12 mouse cellular contexts compared by ENCODE assay signal in genomic region chr16:28491711-28492110, GRCm38 (mm10).
DNase-seq lines count a peak whose midpoint lies in the region; ATAC-seq and TF ChIP-seq lines count a peak whose summit lies in the region.
"Had no signal": no experiment of that assay in that cellular context is flagged by ENCODE, and none has a peak within 500 bp of the region (broad histone marks: within the 10 kb centered on the region; RNA-seq: fewer than 3 reads in every experiment).

No protein-coding gene starts in this region.

- DNase-seq in forebrain, embryonic 10.5 days (ENCODE audit: extremely low spot score, low spot score): no peak
- DNase-seq in lung, postnatal 25 days (ENCODE audit: low spot score): no peak
- peak; percentile 46 for DNase-seq in forebrain, postnatal 0 days
- DNase-seq in right cerebral cortex, adult 18-20 months: peak; percentile 62
- DNase-seq in ovary, postnatal 10 days (ENCODE audit: low spot score): no peak

- H3K4me1 ChIP-seq in forebrain, embryonic 12.5 days: no peaks in the 10 kb centered on the region; the same call in 1 of the 2 replicates
- H3K4me1 ChIP-seq in forebrain, embryonic 10.5 days: no peaks in the 10 kb centered on the region
- H3K4me1 ChIP-seq in lung, embryonic 15.5 days: no peaks in the 10 kb centered on the region
- H3K4me1 ChIP-seq in forebrain, postnatal 0 days (ENCODE audit: insufficient read depth): peaks cover 4% of the 10 kb centered on the region; the same call in 1 of the 2 replicates
- H3K4me1 ChIP-seq: midbrain, embryonic 12.5 days had no signal

- H3K9ac ChIP-seq in forebrain, embryonic 12.5 days: no peak overlapping the region
- H3K9ac ChIP-seq in lung, embryonic 15.5 days: no peak overlapping the region
- no peak overlapping the region for H3K9ac ChIP-seq in forebrain, postnatal 0 days
- H3K9ac ChIP-seq: midbrain, embryonic 12.5 days had no signal

- no peak overlapping the region for H3K4me3 ChIP-seq in forebrain, embryonic 12.5 days (replicated peaks)
- H3K4me3 ChIP-seq in forebrain, embryonic 10.5 days: no peak overlapping the region
- H3K4me3 ChIP-seq in lung, embryonic 15.5 days: no peak overlapping the region
- H3K4me3 ChIP-seq in forebrain, postnatal 0 days (ENCODE audit: low read depth, low read length): no peak overlapping the region
- H3K4me3 ChIP-seq: midbrain, embryonic 12.5 days had no signal

- WGBS in forebrain, embryonic 12.5 days: 26% methylated on average over 6 of the region's 6 CpGs
- 52% methylated on average over 6 of the region's 6 CpGs for WGBS in forebrain, embryonic 10.5 days
- WGBS in lung, embryonic 15.5 days: 21% methylated on average over 6 of the region's 6 CpGs
- WGBS in forebrain, postnatal 0 days: 8% methylated on average over 6 of the region's 6 CpGs

- H3K27ac ChIP-seq in forebrain, embryonic 12.5 days: no peak overlapping the region
- no peak overlapping the region for H3K27ac ChIP-seq in forebrain, embryonic 10.5 days
- no peak overlapping the region for H3K27ac ChIP-seq in lung, embryonic 15.5 days
- no peak overlapping the region for H3K27ac ChIP-seq in forebrain, postnatal 0 days (ENCODE audit: low read depth, low read length)
- H3K27ac ChIP-seq: midbrain, embryonic 12.5 days; stomach, postnatal 0 days had no signal

- ATAC-seq in forebrain, embryonic 12.5 days (ENCODE audit: low FRiP score): peak; percentile 13; the same call in 1 of the 2 replicates
- ATAC-seq in lung, embryonic 15.5 days (ENCODE audit: borderline replicate concordance, extremely low read depth, low FRiP score, low TSS enrichment): no peak
- peak; percentile 42; the same call in 1 of the 2 replicates for ATAC-seq in forebrain, postnatal 0 days
- no peak for ATAC-seq in erythroid progenitor cell, adult 5-6 weeks (replicated peaks; ENCODE audit: low FRiP score, poor library complexity, severe bottlenecking)
- ATAC-seq: CD4-positive, CD25-positive, alpha-beta regulatory T cell, adult 4 months; intestine, postnatal 0 days had no signal

- no peaks in the 10 kb centered on the region for H3K9me3 ChIP-seq in forebrain, embryonic 12.5 days
- H3K9me3 ChIP-seq in forebrain, embryonic 10.5 days: no peaks in the 10 kb centered on the region
- no peaks in the 10 kb centered on the region for H3K9me3 ChIP-seq in lung, embryonic 15.5 days
- 0 out of 2 replicates have a peak, but pooled peaks cover 3% of the 10 kb centered on the region for H3K9me3 ChIP-seq in forebrain, postnatal 0 days (ENCODE audit: low read length)
- H3K9me3 ChIP-seq: midbrain, embryonic 12.5 days had no signal

- no peak for TF ChIP-seq CTCF in forebrain, postnatal 0 days (IDR thresholded peaks at IDR 0.05; ENCODE audit: low read depth)

- H3K36me3 ChIP-seq in forebrain, embryonic 12.5 days (replicated peaks): no peaks in the 10 kb centered on the region
- H3K36me3 ChIP-seq in forebrain, embryonic 10.5 days (replicated peaks): no peaks in the 10 kb centered on the region
- H3K36me3 ChIP-seq in lung, embryonic 15.5 days: no peaks in the 10 kb centered on the region
- no peaks in the 10 kb centered on the region for H3K36me3 ChIP-seq in forebrain, postnatal 0 days (ENCODE audit: insufficient read depth)
- H3K36me3 ChIP-seq: midbrain, embryonic 12.5 days had no signal

- no peak overlapping the region for H3K4me2 ChIP-seq in forebrain, embryonic 12.5 days
- H3K4me2 ChIP-seq in lung, embryonic 15.5 days: peak overlapping the region; percentile 27; the same call in 1 of the 2 replicates
- no peak overlapping the region; the same call in 1 of the 2 replicates for H3K4me2 ChIP-seq in forebrain, postnatal 0 days (ENCODE audit: low read depth)
- H3K4me2 ChIP-seq: midbrain, embryonic 12.5 days had no signal

- H3K27me3 ChIP-seq in forebrain, embryonic 12.5 days: peaks cover 4% of the 10 kb centered on the region; the same call in 1 of the 2 replicates
- no peaks in the 10 kb centered on the region for H3K27me3 ChIP-seq in forebrain, embryonic 10.5 days (ENCODE audit: poor library complexity, severe bottlenecking)
- peaks cover 9% of the 10 kb centered on the region; the same call in 1 of the 2 replicates for H3K27me3 ChIP-seq in lung, embryonic 15.5 days
- no peaks in the 10 kb centered on the region for H3K27me3 ChIP-seq in forebrain, postnatal 0 days (ENCODE audit: insufficient read depth, low read length)
- H3K27me3 ChIP-seq: midbrain, embryonic 12.5 days had no signal

Comparison
In these comparisons a context has a peak if more than half of its experiments do, and no peak if none do; other contexts are left out.
1. DNase-seq: peak in forebrain, postnatal 0 days (single experiment) and right cerebral cortex, adult 18-20 months (single experiment); none in forebrain, embryonic 10.5 days (single experiment), lung, postnatal 25 days (single experiment) and ovary, postnatal 10 days (single experiment).
2. ATAC-seq: peak in forebrain, embryonic 12.5 days (single experiment) and forebrain, postnatal 0 days (single experiment); none in lung, embryonic 15.5 days (single experiment) and erythroid progenitor cell, adult 5-6 weeks (single experiment).